Mouse (Mus musculus) lung, embryonic 14.5 days (tissue): ENCODE data around the gene Tead4. TPM values are rescaled to one million over a fixed set of nuclear protein-coding genes. Genes with fewer than 3 reads are reported as not detected.
"Not testable (repeated sequence)": the region's sequence is repeated elsewhere in the genome, so short reads cannot be mapped to it uniquely, and the experiment has no call there.

Experiments
- ATAC-seq: fragments of 200-750 bp; cut with Nextera tagmentation; 2 replicates; pipeline ENCODE4 v1.8.0; 2017; ENCODE audit warnings: mild to moderate bottlenecking, moderate TSS enrichment, moderate library complexity; ENCODE audit not compliant: insufficient read depth
- DNase-seq: peaks from one replicate; pipeline ENCODE4 v3.0.0-alpha.2; 2015
- H3K27ac ChIP-seq: fragments of 300-500 bp; sonication (generic); 2 replicates; pipeline ENCODE4 v1.5.1; 2014; ENCODE audit warnings: low read depth, mild to moderate bottlenecking, moderate library complexity
- H3K27me3 ChIP-seq: fragments of 300-500 bp; sonication (generic); 2 replicates; pipeline ENCODE4 v1.6.1; 2014; ENCODE audit warnings: low read length, control low read depth; ENCODE audit not compliant: insufficient read depth
- H3K36me3 ChIP-seq: fragments of 300-500 bp; sonication (generic); 2 replicates; pipeline ENCODE4 v1.6.1; 2014; ENCODE audit warnings: control low read depth; ENCODE audit not compliant: insufficient read depth
- H3K4me1 ChIP-seq: fragments of 300-500 bp; sonication (generic); 2 replicates; pipeline ENCODE4 v1.6.1; 2014; ENCODE audit warnings: antibody characterized with exemption, control low read depth; ENCODE audit not compliant: insufficient read depth
- H3K4me2 ChIP-seq: fragments of 300-500 bp; sonication (generic); 2 replicates; pipeline ENCODE4 v1.6.1; 2014; ENCODE audit warnings: mild to moderate bottlenecking
- H3K4me3 ChIP-seq: fragments of 300-500 bp; sonication (generic); 2 replicates; pipeline ENCODE4 v1.5.1; 2014; ENCODE audit warnings: low read depth, low read length
- H3K9ac ChIP-seq: fragments of 300-500 bp; sonication (generic); 2 replicates; pipeline ENCODE4 v1.6.1; 2014
- H3K9me3 ChIP-seq: fragments of 300-500 bp; sonication (generic); 2 replicates; pipeline ENCODE4 v1.6.1; 2016; ENCODE audit warnings: low read depth, low read length, control low read depth
- CTCF ChIP-seq: IDR thresholded peaks from 2 replicates; pipeline ENCODE4 v1.5.1; 2016; ENCODE audit warnings: antibody characterized with exemption, low read depth
- WGBS: fragments of 180-500 bp; shearing (Covaris S2); extraction: QIAGEN DNeasy Blood & Tissue Kit; methylation state at CpG from one replicate; pipeline ENCODE4 v1.1.7; 2014; 5-methylcytosine and 5-hydroxymethylcytosine counted together
- polyA plus RNA-seq: library from polyadenylated mRNA; unstranded; fragments of >200 nt; fragmentation: Nextera tagmentation; extraction: Ambion mirVana; gene quantifications from 2 replicates; pipeline ENCODE4 v1.2.1, GENCODE M21; 2014

Tead4 gene
- polyA plus RNA-seq, 1 experiment from 2014 or later: 4.1 TPM

DNA sequence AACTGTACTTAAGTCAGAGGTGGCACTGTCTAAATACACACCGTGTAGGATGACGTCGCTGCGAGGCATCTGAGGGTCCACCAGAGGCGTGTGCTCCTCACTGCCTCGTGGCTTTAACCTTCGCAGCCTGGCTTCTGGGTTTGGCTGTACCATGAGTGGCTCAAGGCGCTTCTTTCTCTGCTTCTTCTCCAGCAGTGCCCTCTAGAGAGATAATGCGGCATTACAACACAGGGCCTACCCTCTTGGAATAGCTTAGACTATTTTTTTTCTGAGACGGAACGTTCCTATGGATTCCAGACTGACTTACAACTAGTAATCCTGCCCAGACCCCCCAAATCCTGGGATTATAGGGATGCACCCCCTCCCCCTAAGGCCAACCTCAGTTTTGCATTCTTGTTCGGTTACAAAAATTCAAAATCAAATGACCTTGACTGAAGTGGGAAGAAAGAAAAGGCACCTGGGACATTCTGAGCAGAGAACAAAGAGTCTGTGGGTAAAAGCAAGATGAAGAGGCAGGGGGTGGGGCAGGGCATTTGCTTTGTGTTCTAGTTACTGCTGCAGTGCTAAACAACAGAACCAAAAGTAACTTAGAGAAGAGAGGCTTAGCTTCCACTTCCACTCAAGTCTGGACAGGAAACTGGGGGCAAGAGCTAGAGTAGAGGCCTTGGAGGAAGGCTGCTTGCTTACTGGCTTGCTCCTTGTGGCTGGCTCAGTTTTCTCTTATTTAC, 33.9 kb upstream of the Tead4 start:
- peak; percentile 78 for ATAC-seq
- H3K27me3 ChIP-seq: no peaks in the 10 kb centered on the region
- peaks cover 3% of the 10 kb centered on the region; the same call in 1 of the 2 replicates for H3K9me3 ChIP-seq
- H3K4me3 ChIP-seq: no peak overlapping the region
- WGBS: 8% methylated on average over 12 of the region's 12 CpGs
- TF ChIP-seq CTCF: peak; percentile 79
- H3K4me2 ChIP-seq: peak overlapping the region; percentile 35
- no peak overlapping the region for H3K9ac ChIP-seq
- no peak overlapping the region for H3K27ac ChIP-seq
- H3K36me3 ChIP-seq: peaks cover 49% of the 10 kb centered on the region
- H3K4me1 ChIP-seq: peaks cover 4% of the 10 kb centered on the region
- DNase-seq: peak; percentile 95

DNA sequence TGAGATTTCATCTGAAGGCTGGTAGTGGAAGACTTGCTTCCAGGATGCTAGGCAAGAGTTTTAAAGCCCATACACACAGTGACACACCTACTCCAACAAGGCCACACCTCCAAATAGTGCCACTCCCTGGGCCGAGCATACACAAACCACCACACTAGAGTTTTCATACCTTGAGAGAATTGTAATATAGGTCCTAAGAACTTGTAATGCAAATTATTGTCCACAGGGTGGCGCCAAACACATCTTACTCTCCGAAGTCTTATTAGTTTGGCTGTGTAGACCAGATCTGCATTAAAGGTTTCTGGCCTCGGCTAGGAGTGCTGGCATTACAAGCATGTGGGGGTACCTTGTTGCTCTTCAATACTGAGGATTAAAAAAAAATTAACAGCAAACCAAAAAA, 17.7 kb upstream of the Tead4 start:
- peak; percentile 77 for TF ChIP-seq CTCF
- no peaks in the 10 kb centered on the region for H3K4me1 ChIP-seq
- H3K4me2 ChIP-seq: no peak overlapping the region
- H3K9ac ChIP-seq: no peak overlapping the region
- H3K36me3 ChIP-seq: peaks cover 21% of the 10 kb centered on the region
- H3K9me3 ChIP-seq: no peaks in the 10 kb centered on the region
- ATAC-seq (peak; percentile 58; the same call in 1 of the 2 replicates), DNase-seq (peak; percentile 90)
- no peak overlapping the region for H3K27ac ChIP-seq
- 9% methylated on average over 4 of the region's 4 CpGs for WGBS
- H3K4me3 ChIP-seq: no peak overlapping the region
- H3K27me3 ChIP-seq: no peaks in the 10 kb centered on the region

DNA sequence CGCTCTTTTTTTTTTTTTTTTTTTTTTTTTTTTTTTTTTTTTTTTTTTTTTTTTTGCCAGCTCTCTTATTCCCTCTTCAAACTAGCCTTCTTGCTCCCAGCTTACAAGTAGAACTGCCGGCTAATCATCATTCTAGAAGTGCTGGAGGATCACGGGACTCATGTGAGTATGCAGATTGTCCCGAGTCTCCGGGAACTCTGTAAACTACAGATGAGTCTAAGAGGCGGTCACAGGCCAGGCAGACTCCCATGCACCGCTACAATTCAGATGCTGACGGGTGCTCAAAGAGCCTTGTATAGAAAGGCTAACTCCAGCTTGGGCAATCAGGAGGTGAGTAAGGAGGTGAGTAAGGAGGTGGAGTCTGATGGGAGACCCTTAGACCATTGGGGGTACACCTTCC, 15.0 kb upstream of the Tead4 start:
- H3K4me1 ChIP-seq: no peaks in the 10 kb centered on the region
- H3K9ac ChIP-seq: no peak overlapping the region
- WGBS: 73% methylated on average over 8 of the region's 8 CpGs
- no peak overlapping the region for H3K27ac ChIP-seq
- no peak for ATAC-seq
- no peak overlapping the region for H3K4me3 ChIP-seq
- H3K36me3 ChIP-seq: no peaks in the 10 kb centered on the region
- no peak for DNase-seq
- no peak overlapping the region for H3K4me2 ChIP-seq
- no peaks in the 10 kb centered on the region for H3K9me3 ChIP-seq
- TF ChIP-seq CTCF: no peak
- no peaks in the 10 kb centered on the region for H3K27me3 ChIP-seq

DNA sequence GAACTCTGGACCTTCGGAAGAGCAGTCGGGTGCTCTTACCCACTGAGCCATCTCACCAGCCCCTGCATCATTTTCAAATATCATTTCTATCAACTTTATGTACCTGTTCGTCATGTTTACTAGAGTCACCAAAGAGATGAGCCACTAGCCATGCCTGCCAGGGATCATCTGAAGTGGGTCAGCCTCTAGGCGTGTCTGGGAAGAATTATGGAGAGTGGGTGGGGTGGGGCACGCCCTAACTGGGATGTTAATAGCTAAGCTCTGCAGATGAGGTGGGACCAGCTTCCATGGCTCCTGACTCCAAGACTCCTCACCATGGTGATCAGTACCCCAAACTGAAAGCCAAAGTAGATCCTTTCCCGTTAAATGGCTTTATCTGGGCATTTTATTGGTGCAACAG, 14.2 kb upstream of the Tead4 start:
- Histone ChIP-seq H3K4me2 (no peak overlapping the region), H3K4me3 (no peak overlapping the region), H3K36me3 (no peaks in the 10 kb centered on the region), H3K9ac (no peak overlapping the region), H3K4me1 (no peaks in the 10 kb centered on the region), H3K9me3 (no peaks in the 10 kb centered on the region), H3K27me3 (no peaks in the 10 kb centered on the region), H3K27ac (no peak overlapping the region)
- DNase-seq (no peak), ATAC-seq (no peak)
- no peak for TF ChIP-seq CTCF
- WGBS: 89% methylated on average over 6 of the region's 6 CpGs

DNA sequence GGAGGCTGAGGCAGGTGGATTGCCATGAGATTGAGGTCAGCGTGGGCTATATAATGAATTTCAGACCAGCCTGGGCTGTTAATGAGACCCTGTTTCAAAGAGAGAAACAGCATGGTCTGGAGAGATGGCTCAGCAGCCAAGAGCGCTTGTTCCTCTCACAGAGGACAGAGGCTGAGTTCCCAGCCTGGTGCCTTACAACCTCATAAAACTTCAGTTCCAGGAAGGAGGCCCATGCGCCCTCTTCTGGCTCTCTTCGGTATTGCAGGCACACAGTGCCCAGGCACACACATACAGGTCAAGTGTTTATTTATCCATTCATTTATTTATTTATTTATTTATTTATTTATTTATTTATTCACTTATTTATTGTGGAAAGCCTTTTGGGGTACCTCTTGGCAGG, 7.7 kb upstream of the Tead4 start:
- H3K27ac ChIP-seq: no peak overlapping the region
- DNase-seq (peak; percentile 94), ATAC-seq (peak; percentile 81; the same call in 1 of the 2 replicates)
- WGBS: 29% methylated on average over 4 of the region's 4 CpGs
- H3K4me2 ChIP-seq: no peak overlapping the region
- H3K4me3 ChIP-seq: no peak overlapping the region
- no peaks in the 10 kb centered on the region for H3K9me3 ChIP-seq
- TF ChIP-seq CTCF: peak; percentile 93
- no peaks in the 10 kb centered on the region for H3K36me3 ChIP-seq
- H3K4me1 ChIP-seq: no peaks in the 10 kb centered on the region
- no peaks in the 10 kb centered on the region for H3K27me3 ChIP-seq
- no peak overlapping the region for H3K9ac ChIP-seq

DNA sequence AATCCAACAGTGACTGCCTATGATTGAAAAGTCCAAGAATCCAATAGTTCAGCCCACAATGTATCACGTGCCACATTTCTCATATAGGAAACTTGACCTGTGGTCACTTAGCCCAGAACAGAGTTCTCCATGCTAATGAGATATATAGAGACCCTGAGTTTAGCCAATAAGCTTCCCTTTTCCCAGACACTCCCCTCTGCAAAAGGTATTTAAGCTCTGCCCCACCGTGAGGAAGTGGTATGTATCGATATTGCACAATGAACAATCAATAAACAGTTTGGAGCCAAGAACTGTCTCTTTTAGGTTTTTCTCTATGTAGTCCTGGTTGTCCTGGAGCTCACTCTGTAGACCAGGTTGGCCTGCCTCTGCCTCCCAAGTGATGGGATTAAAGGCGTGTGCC, 4.2 kb upstream of the Tead4 start:
- no peak overlapping the region for H3K27ac ChIP-seq
- no peaks in the 10 kb centered on the region for H3K9me3 ChIP-seq
- no peak overlapping the region for H3K4me2 ChIP-seq
- no peaks in the 10 kb centered on the region for H3K4me1 ChIP-seq
- 77% methylated on average over 4 of the region's 4 CpGs for WGBS
- H3K9ac ChIP-seq: no peak overlapping the region
- H3K36me3 ChIP-seq: no peaks in the 10 kb centered on the region
- DNase-seq: no peak
- TF ChIP-seq CTCF: no peak
- no peaks in the 10 kb centered on the region for H3K27me3 ChIP-seq
- no peak overlapping the region for H3K4me3 ChIP-seq
- ATAC-seq: no peak

DNA sequence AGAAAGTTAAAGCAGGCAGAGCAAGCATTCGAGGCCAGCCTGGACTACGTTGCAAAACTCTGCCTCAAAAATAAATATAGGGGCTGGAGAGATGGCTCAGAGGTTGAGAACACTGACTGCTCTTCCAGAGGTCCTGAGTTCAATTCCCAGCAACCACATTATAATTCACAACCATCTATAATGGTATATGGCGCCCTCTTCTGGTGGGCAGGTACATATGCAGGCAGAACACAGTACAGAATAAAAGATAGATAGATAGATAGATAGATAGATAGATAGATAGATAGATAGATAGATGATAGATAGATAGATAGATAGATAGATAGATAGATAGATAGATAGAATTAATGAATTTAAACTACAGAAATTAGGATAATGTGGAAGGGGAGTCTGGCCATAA, 2.0 kb upstream of the Tead4 start:
- H3K27ac ChIP-seq, H3K4me2 ChIP-seq, H3K9ac ChIP-seq, H3K9me3 ChIP-seq, H3K4me1 ChIP-seq, H3K4me3 ChIP-seq, H3K36me3 ChIP-seq, DNase-seq, ATAC-seq: not testable (repeated sequence)
- peaks cover 19% of the 10 kb centered on the region for H3K27me3 ChIP-seq
- TF ChIP-seq CTCF: peak; percentile 21; the same call in 1 of the 2 replicates
- WGBS: 79% methylated on average over 3 of the region's 3 CpGs
